ENCODE assay signal across 21 mouse cellular contexts in genomic region chr2:22625096-22625960, GRCm38 (mm10). TPM values are rescaled to one million over a fixed set of nuclear protein-coding genes. Genes with fewer than 3 reads are reported as not detected.
DNase-seq lines count a peak whose midpoint lies in the region; ATAC-seq lines count a peak whose summit lies in the region.
"Had no signal": no experiment of that assay in that cellular context is flagged by ENCODE, and none has a peak within 500 bp of the region (broad histone marks: within the 10 kb centered on the region; RNA-seq: fewer than 3 reads in every experiment).

No protein-coding gene starts in this region.

- 7% methylated on average over 16 of the region's 16 CpGs for WGBS in forebrain, embryonic 12.5 days
- 6% methylated on average over 16 of the region's 16 CpGs for WGBS in hindbrain, embryonic 15.5 days
- 7% methylated on average over 16 of the region's 16 CpGs for WGBS in neural tube, embryonic 12.5 days

- H3K9ac ChIP-seq in forebrain, embryonic 12.5 days, result peak overlapping the region; percentile 31; the same call in 1 of the 2 replicates
- peak overlapping the region; percentile 70 for H3K9ac ChIP-seq in hindbrain, embryonic 15.5 days
- H3K9ac ChIP-seq in neural tube, embryonic 12.5 days, result peak overlapping the region; percentile 44; the same call in 1 of the 2 replicates
- H3K9ac ChIP-seq: embryonic facial prominence, embryonic 12.5 days; intestine, embryonic 15.5 days; limb, embryonic 15.5 days; liver, postnatal 0 days had no signal

- ATAC-seq in forebrain, embryonic 12.5 days (ENCODE audit: low FRiP score), result no peak
- ATAC-seq in hindbrain, embryonic 15.5 days (ENCODE audit: low FRiP score, low read depth), result no peak
- ATAC-seq in neural tube, embryonic 12.5 days (ENCODE audit: low FRiP score, low read depth), result no peak
- ATAC-seq: intestine, embryonic 15.5 days; liver, postnatal 0 days had no signal

- H3K27me3 ChIP-seq in forebrain, embryonic 12.5 days, result peaks cover 66% of the 10 kb centered on the region
- H3K27me3 ChIP-seq in hindbrain, embryonic 15.5 days, result peaks cover 29% of the 10 kb centered on the region
- H3K27me3 ChIP-seq in neural tube, embryonic 12.5 days (replicated peaks), result peaks cover 62% of the 10 kb centered on the region
- H3K27me3 ChIP-seq: CH12.LX had no signal

- peaks cover 34% of the 10 kb centered on the region for H3K4me1 ChIP-seq in forebrain, embryonic 12.5 days
- peaks cover 37% of the 10 kb centered on the region for H3K4me1 ChIP-seq in hindbrain, embryonic 15.5 days (replicated peaks)
- H3K4me1 ChIP-seq in neural tube, embryonic 12.5 days, result peaks cover 32% of the 10 kb centered on the region

- DNase-seq in embryo, embryonic 10.5 days (ENCODE audit: low spot score), result peak; percentile 22
- no peak for DNase-seq in embryo, embryonic 11 days
- no peak for DNase-seq in spleen, postnatal 10 days (ENCODE audit: low spot score in 2 of 2)
- no peak for DNase-seq in right cerebral cortex, adult 2 months (ENCODE audit: low spot score in 2 of 2)
- DNase-seq in heart, postnatal 25 days (ENCODE audit: low spot score), result no peak
- DNase-seq: adrenal gland, postnatal 10 days; cerebellum, adult 8-10 months; heart, adult 18-20 months; heart, postnatal 10 days; liver, postnatal 0 days; lung, postnatal 4 days; right cerebral cortex, postnatal 4 days had no signal

- peak overlapping the region; percentile 79 for H3K4me2 ChIP-seq in forebrain, embryonic 12.5 days
- peak overlapping the region; percentile 77 for H3K4me2 ChIP-seq in hindbrain, embryonic 15.5 days
- H3K4me2 ChIP-seq in neural tube, embryonic 12.5 days (replicated peaks), result peak overlapping the region; percentile 72
- H3K4me2 ChIP-seq: embryonic facial prominence, embryonic 12.5 days; intestine, embryonic 15.5 days; limb, embryonic 15.5 days had no signal

- peak overlapping the region; percentile 53 for H3K4me3 ChIP-seq in forebrain, embryonic 12.5 days (replicated peaks)
- H3K4me3 ChIP-seq in hindbrain, embryonic 15.5 days, result peak overlapping the region; percentile 52
- H3K4me3 ChIP-seq in neural tube, embryonic 12.5 days, result peak overlapping the region; percentile 48
- H3K4me3 ChIP-seq: embryonic facial prominence, embryonic 12.5 days; intestine, embryonic 15.5 days; limb, embryonic 15.5 days had no signal

- H3K9me3 ChIP-seq in forebrain, embryonic 12.5 days, result no peaks in the 10 kb centered on the region
- H3K9me3 ChIP-seq in hindbrain, embryonic 15.5 days, result no peaks in the 10 kb centered on the region
- H3K9me3 ChIP-seq in neural tube, embryonic 12.5 days, result no peaks in the 10 kb centered on the region
- H3K9me3 ChIP-seq: embryonic facial prominence, embryonic 12.5 days; intestine, embryonic 15.5 days; limb, embryonic 15.5 days had no signal

- H3K36me3 ChIP-seq in forebrain, embryonic 12.5 days (replicated peaks), result no peaks in the 10 kb centered on the region
- no peaks in the 10 kb centered on the region for H3K36me3 ChIP-seq in hindbrain, embryonic 15.5 days
- no peaks in the 10 kb centered on the region for H3K36me3 ChIP-seq in neural tube, embryonic 12.5 days
- H3K36me3 ChIP-seq: embryonic facial prominence, embryonic 12.5 days; intestine, embryonic 15.5 days; limb, embryonic 15.5 days had no signal

- intact Hi-C loops in heart, postnatal 25 days (cut with DNase I), result no loop called here

- H3K27ac ChIP-seq in forebrain, embryonic 12.5 days, result peak overlapping the region; percentile 95
- H3K27ac ChIP-seq in hindbrain, embryonic 15.5 days (replicated peaks), result peak overlapping the region; percentile 96
- H3K27ac ChIP-seq in neural tube, embryonic 12.5 days, result no peak overlapping the region
- H3K27ac ChIP-seq: embryonic facial prominence, embryonic 12.5 days; intestine, embryonic 15.5 days; limb, embryonic 15.5 days had no signal

RNA-seq across cellular contexts. Expression of gene Gad2, which starts 3.3 kb away (rescaled TPM):
- 73.0 and 80.6 TPM in 2 replicates for polyA plus RNA-seq in forebrain, embryonic 12.5 days (2016; fragmentation: Nextera tagmentation; extraction: Ambion mirVana)
- 40.7 and 41.7 TPM in 2 replicates for polyA plus RNA-seq in hindbrain, embryonic 15.5 days (2015; fragmentation: Nextera tagmentation; extraction: Ambion mirVana)
- 36.7 and 45.5 TPM in 2 replicates for polyA plus RNA-seq in neural tube, embryonic 12.5 days (2016; fragmentation: Nextera tagmentation; extraction: Ambion mirVana)
- total RNA-seq in heart, postnatal 25 days (2021), result not detected
- total RNA-seq: heart, adult 18-20 months had no signal
- polyA plus RNA-seq: kidney, embryonic 16.5 days; liver, postnatal 0 days; stomach, embryonic 14.5 days had no signal
